Mouse (Mus musculus) megakaryocyte, embryonic 14.5 days (primary cell): ENCODE data around the gene Kmt2b.

Source experiments
- FLI1 ChIP-seq: IDR thresholded peaks from 2 replicates; pipeline ENCODE4 v1.6.1; 2012; ENCODE audit warnings: low read length, inconsistent platforms, mixed read lengths
- GATA1 ChIP-seq: IDR thresholded peaks from 3 replicates; pipeline ENCODE4 v1.6.1; 2012; ENCODE audit warnings: mixed read lengths, low read length, inconsistent platforms, borderline replicate concordance

- TF ChIP-seq GATA1 (no peak), FLI1 (no peak)
These were observed 21.5 kb upstream of the Kmt2b start for GRCm38 (mm10) chr7:30610043-30610442.
